Mouse (Mus musculus) ovary, postnatal 10 days (tissue): ENCODE data around the gene Rfc2.

Source experiments
- DNase-seq: peaks from one replicate; pipeline ENCODE4 v3.0.0; 2022; ENCODE audit warnings: low spot score

The Rfc2 gene

DNA sequence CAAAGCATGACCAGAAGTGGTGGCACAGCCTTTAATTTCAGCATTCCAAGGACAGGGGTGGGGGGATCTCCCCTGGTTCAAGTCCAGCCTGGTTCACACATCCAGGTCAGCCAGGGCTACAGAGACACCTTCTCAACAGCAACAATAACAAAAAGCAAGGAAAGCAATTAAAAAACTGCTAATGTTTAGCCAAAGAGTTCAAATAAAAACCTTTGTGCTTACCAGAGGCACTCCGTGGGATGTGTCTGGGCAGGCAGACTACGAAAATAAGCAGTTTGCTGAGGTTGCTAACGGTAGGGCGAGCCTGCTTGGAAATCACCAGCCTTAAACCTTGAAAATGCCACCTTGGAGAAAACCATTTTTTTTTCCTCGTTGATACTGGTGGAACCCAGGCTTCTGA, at the start of gene Rfc2:
TSS of gene Rfc2 (plus strand) at position 221 of the 400 bp plus-strand sequence.
- no peak for DNase-seq

DNA sequence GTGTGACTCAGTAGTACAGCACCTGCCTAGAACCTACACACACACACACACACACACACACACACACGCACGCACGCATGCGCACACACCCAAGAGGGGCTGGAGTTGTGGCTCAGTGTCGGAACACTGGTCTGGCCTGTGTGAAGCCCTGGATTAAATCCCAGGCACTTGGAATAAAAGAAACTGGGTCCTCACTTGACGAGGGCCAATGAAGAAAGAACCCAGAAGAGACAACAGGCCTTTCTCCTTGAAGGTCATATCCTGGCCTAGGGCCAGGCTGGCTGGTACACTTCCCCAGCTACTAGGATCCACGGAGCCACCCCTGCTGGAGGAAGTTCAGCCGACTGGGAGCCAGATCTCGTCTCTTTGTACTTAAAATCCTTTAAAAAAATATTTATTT, 49.6 kb upstream of the Rfc2 start:
- DNase-seq, result no peak

DNA sequence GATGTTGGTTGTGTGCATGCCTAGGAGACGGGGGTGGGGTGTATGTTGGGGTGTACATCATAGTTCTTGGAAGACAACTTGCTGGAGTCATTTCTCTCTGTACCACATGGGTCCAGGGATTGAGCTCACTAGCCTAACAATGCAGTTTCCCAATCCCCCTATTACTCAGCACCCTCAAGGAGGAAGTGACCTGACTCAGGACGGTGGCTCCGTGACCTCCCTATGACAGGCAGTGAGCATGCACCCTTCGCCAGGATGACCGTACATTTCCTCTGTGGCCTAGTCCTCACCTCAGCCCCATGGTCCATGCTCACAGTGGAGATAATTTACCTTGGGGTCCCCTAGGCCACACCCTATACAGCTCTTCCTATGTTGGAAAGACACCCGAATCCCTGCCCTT, 48.7 kb upstream of the Rfc2 start:
- no peak for DNase-seq

DNA sequence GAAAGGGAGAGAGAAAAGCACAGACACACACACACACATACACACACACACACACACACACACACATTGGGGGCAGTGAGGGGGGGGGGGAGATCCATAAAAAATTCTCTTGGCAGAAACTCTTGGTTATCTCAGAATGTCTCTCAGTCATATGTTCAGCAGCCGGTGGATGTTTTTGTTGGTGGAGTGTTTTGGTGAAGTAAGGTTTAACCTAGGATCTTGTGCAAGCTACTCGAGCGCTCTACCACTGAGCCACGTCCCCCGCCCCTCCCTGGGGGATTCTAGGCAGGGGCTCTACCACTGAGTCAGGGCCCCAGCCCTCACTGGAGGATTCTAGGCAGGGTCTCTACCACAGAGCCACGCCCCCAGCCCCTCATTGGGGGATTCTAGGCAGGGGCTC, 45.1 kb upstream of the Rfc2 start:
- no peak for DNase-seq

DNA sequence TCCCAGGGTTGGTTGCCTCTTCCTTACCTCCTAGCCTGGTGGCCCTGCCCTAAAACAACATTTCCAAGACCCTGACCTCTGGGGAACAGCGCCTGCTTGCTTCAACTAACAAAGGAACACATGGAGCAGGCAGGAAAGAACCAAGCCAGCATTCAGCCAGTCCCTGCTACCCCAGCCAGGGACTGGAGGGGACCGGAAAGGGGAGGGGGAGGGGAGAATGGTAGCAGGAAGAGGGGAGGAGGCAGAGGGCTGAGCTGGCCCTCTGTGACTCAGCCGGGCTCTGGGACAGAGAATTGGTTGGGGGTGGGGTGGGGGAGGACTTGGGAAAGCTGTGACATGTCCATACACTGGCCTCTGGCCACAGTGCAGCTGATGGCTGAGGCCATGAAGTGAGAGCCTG, 41.3 kb upstream of the Rfc2 start:
- no peak for DNase-seq

DNA sequence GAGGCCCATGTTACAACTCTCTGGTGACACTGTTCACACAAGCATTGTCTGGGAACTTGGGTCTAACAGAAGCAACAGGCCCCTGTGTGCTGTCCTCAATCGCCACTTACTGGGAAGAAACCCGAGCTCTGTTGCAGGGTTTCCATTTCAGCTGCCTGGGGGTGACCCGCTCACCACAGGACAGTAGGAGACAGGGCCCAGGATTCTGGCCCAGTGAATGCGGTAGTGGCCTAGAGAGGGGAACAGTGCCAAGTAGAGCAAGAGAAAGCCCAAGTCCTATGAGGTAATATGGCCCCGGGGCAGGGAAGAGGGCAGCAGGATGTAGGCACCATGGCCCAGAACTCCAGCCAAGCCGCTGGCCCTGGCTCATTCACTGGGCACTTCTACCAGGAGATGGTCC, 40.3 kb upstream of the Rfc2 start:
- no peak for DNase-seq

DNA sequence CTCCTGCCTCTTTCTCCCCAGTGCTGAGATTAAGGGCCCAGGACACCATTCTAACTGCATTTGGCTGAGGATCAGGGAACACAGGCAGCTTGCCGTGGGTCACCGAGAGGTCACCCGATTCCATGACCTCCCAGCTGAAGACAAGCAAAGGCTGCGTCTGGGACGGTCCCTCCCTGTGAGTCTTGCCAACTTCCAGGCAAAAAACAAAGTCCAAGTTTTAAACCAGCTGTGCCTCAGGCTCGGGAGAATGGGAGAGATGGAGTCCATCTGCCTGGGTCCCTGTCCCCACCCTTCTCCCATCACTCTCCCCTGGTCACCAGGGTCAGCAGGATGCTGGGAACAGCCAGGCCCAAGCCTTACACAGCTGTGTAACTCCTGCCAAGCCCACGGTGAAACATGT, 39.5 kb upstream of the Rfc2 start:
- DNase-seq, result no peak

DNA sequence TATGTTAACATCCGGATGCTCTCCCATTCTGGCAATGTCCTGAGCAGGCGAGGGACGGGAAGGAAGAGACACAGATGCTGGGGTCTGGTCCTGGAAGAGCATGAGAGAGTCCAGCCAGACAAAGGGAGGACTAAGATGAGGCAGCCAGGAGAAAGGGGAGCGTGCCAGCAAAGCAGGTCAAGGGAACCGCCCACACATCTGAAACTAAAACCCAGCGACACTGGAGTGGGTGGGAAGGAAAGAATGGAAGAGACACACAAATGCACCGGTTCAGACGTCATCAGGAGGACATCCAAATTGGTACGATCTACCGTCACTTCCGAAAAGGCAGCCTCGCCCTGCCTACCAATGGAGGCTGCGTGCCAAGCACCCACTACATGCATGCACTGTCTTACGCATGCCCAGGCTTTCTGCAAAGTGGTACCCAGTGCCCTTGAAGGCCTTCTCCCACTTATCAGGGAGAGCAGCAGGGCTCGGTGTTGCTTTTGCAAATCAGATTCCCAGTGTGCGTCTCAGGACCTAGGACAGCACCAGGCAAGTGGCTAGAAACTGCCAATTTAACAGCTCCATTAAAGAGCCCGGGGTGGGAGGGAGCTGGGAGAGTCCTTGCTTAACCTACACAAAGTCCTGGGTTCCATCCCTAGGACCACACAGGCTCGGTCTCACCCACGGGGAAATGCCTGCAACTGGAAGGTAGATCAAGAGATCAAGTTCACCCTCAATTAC, 36.5 kb upstream of the Rfc2 start:
- DNase-seq, result no peak

DNA sequence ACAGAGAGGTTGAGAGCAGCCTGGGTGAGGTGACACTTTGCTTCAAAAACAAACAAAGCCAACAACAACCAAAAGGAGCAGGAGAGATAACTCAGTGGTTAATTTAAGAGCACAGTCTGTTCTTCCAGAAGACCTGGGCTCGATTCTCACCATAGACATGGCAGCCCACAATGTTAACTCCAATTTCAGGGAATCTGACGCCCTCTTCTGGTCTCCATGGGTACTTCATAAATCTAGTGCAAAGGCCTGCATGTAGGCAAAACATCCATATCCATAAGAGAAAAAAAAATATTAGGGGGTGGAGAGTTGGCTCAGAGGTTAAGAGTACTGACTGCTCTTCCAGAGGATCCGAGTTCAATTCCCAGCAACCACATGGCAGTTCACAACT, 35.9 kb upstream of the Rfc2 start:
- no peak for DNase-seq

DNA sequence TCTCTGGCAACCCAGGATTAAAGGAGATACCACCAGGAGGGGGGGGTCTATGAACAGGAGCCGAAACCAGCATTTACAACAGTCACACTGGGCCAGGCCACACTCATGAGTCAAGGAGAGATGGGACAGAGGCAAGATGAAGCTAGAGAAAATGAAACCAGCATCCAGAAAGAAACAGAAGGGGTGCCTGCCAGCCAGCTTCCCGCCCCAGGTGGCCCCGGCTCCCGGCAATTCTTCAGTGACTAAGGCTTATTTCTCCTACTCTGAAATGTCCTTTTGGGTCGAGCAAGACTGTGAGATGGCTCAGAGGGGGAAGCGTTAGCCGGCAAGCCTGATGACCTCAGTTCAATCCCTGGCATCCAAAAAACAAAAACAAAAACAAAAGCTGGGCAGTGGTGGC, 34.4 kb upstream of the Rfc2 start:
- DNase-seq, result no peak

DNA sequence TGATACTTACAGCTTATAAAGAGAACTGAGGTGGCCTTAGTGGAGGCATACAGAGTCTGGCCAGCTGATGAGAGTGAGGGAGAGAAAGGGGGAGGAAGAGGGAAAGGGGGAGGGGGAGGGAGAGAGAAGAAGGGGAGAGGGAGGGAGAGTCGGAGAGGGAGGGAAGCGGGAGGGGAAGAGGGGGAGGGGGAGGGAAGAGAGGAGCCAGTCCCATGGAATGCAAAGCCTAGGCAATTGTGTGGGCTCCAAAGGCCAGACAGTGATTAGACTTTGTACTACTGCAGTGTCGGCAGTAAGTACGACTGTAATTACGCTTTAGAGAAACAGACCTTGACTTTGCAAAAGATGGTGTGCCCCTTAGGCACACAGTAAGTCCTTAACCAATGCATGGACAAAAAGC, 32.9 kb upstream of the Rfc2 start:
- DNase-seq, result no peak

DNA sequence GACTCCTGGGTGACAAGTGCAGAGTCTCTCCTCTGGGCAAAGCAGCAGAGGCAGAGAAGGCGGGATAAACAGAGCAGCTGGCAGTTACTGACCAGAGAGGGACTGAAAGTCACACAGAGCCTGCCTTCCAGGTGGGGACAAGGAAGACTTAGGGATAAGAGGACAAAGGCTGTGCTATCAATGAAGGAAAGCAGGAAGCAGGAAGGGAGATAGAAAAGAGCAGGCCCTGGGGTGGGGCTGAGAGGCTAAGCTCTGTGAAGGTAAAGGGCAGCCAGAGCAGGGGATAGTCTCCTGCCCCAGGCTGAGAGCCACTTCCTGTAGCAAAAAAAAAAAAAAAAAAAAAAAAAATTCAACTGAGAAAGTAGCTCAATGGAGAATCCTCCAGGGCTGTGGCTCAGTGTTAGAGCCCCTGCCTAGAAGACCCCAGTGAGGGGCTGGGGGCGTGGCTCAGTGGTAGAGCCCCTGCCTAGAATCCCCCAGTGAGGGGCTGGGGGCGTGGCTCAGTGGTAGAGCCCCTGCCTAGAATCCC, 31.5 kb upstream of the Rfc2 start:
- no peak for DNase-seq

DNA sequence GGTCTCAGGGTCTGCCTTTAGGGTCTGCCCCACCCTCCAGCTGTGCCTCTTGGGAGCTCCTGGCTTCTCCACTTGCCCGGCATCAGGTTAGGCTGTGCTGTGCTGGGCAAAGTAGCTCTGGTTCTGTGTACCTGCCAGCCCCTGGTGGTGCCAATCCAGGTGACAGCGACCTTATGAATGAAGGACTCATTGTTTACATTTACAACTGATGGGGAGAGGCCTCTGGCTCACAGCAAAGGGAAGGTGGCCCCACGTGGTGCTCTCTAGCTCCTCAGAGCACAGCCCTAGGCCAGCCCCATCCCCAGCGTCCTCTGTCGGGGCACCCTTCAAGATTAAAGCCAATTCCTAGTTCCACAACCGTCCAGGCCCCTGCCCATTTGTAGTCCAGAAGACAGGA, 30.3 kb upstream of the Rfc2 start:
- no peak for DNase-seq

DNA sequence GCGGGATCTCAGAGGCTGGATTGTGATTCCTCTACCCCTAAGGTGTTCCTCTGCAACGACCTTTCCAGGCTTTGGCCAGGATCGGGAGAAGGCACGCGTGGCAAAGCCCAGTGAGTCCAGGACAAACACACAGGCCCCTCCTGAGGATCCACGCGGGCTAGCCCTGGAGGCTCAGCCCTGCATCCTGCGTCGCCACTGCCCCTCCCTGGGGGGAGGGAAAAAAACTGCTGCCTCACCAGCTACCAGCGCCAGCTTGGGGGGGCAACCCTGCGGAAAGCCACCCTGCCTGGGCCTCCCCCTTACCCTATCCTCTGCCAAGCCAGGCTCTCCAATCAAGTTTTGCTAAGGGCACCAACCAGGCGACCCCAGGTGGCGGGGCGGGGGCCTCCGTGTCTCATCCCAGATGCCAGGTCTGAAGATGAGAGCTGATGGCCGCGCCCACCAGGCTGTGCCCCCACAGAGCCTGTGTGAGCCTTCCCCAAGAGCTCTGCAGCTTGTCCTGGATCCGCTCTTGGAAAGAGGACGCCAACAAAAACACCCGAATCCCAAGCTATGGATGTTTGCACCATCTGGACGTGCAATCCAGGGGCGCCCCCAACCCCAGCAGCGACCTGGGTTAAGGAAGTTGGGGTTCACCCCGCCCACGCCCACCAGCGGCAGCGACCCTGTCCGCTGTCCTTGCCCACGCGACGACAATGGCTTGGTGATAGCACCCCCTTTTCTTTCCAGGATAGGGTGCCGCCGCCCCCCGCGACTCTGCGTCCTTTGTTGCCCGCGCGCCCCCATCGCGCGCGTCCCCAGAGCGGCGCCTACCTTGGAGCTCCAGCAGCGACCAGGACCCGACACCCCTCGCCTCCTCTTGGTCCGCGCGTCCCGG, 29.7 kb upstream of the Rfc2 start:
- no peak for DNase-seq

DNA sequence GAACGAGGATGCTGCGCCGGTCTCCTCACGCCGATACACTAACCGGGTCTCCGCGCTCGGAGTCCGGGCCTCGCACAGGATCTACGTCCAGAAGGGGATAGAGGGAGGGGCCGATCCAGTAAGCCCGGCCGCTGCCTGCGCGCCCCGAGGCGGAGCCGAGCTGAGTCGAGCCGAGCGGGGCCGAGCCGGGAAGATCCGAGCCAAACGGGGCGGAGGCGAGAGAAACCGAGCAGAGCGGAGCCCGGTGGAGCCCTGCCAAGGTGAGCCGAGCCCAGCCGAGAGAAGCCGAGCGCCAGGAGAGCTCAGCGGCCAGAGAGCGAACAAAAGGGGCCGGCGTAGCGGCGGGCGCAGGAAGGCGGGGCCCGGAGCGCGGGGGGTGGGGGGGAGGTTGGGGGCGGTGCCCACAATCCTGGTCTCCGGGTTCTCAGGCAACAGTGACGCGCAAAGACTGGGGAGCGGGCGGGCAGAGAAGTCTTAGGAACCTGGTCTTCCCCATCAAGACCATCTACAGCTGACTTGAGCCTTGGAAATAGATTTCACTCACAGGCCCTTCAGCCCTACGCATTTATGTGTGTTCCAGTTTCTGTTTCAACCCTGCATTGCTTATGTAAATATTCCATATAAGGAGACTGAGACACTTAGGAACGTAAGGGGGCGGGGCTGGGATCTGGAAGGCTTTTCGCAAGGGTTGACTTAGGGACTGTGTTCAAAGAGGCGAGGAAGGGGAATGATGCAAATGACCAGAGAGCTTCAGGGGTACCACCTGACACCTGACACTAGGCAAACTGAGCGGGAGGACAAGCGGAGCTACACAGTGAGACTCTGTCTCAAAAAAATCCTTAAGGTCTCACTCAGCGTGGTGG, 28.8 kb upstream of the Rfc2 start, which contains the start of gene Clip2:
TSS of gene Clip2 (minus strand) at position 325 of the 863 bp plus-strand sequence.
- DNase-seq, result peak; percentile 99

DNA sequence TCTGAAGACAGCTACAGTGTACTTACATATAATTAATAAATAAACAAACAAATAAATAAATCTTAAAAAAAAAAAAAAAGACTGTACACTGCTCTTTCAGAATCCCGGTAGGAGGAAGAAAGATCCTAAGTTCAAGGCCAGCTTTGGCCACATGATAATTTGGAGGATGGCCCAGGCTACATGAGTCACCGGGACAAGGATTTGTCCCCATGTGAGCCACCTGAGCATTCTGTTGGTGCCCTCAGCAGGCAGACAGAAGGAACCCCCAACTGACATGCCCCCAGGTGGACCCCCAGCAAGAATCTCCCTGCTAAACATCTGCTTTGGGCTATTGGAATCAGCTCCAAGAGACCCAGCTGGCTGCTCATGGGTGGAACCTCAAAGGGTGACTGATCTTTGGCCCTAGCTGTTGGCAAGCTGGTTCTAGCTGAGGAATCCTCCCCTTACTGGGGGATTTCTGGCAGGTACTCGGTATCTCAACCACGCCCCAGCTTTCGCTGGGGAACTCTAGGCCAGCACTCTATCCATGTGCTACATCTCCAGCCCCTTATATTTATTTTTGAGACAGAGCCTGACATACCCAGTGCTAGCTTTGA, 27.1 kb upstream of the Rfc2 start:
- DNase-seq, result no peak

DNA sequence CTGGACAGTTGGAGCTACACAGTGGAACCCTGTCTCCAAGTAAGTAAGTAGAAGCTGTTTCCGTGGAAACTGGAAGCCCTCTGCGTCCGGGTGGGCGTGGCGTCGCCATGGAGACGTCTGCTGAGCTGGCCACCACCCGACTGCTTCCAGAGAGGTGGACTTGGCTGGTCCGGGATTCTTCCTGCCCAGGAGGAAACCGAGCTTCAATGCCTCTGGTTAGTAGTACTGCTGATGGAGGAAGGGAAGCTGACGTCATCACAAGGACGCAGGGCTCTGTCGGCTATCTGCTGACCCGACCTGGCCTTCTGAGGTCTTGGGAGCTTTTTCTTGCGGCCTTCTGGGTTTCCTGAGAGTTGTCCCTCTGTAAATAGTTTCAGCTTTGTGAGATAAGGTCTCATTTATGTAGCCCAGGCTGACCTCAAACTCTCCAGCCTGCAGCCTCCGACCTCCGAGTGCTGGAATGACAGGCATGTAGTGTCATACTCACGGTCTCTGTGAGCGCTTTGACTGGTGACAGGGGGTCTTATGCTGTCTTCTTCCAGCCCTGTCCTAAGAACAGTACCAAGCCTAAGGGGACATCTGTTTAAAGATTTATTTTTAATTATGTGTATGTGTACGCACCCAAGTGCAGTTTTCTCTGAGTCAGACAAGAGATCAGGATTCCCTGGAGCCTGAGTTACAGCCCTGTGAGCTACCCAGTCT, 25.6 kb upstream of the Rfc2 start:
- DNase-seq, result no peak

DNA sequence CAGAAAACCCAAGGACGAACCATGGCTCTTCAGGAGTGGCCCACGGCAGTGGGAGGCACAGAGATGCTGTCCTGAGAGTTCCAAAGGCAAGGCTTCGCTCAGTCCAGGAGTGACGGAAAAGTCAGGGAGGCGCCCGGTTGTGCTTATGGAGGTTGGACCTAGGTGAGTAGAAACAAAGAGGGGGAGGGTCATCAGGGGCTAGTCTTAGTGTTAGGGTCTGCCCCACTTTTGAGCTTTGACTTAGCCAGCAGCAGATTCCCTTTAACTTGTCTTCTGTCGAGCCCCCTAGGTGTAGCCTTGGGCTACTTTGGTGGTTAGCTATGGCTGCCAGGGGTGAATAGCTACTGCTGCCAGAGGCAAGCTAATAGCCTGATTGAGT, 21.1 kb upstream of the Rfc2 start, which contains the start of gene Syna:
TSS of gene Syna (minus strand) at position 101 of the 379 bp plus-strand sequence.
- DNase-seq, result no peak

DNA sequence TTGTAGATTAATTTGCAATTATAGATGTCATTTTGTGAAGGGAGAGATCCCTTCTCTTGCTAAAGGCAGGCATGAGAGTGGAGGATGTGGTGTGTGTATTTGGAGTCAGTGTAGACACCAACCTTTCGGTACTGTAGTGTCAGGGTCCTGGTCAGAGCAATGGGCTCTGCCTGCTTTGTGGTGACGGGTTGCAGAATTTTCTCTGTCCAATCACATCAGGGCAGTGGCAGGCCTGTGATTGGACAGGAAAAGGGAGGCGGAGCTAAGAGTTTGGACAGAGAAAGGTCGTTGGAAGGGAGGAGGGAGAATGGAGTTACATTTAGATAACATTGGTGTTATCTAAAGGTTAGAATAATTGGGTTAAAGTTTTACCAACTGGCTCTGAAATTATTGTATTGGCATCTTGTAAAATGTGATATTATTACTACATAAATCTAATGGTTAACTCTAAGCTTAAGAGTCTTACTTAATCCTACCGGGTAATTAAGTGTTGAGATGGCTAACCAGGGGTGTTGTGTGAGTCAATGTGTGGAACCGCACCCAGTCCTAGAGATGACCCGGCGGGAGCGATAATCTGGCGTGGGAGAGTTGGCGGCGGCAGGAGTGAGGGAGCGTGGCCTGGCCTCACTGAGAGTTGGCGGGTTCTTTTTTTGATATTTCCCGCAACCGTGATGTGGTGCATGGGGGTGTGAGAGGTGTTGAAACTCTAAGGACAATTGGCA, 20.6 kb upstream of the Rfc2 start:
- no peak for DNase-seq

DNA sequence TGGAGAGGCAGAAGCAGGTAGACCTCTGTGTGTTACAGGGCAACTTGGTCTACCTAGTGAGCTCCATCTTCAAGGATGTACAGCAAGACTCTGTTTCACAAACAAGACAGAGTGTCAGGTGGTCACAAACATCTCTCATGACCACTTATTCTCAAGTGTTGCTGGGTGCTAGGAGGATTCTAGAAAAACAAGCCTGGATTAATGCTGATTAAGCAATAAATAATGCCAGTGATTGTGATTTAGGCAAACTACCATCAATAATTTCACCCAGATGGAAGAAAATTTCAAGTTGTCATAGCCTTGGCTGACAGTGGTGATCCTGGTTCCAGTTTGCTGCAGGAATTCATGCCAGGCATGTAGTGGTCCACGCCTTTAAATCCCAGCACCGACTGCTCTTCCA, 16.9 kb upstream of the Rfc2 start:
- no peak for DNase-seq

DNA sequence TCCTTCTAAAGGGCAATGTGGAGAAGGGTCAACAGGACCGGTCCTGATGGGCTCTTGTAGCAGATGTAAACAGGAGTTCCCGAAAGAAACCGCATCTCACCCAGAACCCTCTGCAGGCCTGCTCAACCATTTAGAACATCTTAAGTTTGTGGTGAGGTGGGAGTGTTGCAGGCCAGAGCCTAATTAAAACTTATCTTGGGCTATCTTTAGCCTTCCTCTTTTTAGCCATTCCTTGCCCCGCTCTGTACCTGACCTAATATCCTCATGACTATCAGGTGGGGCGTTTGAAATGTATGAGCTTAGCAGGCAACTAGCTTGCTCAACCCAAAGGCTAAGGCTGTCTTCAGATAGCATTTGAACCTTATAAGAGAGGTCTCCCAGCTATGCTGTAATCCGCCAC, 15.5 kb upstream of the Rfc2 start:
- DNase-seq, result no peak
